Mouse (Mus musculus) cerebellum, postnatal 25 days (tissue): Measurements from ENCODE around the gene Emid1.
A peak's percentile ranks its signal among the peaks of the same experiment; 100 is the strongest.

ENCODE experiments used
- DNase-seq, 2 experiments: peaks; one replicate each; pipeline ENCODE4 v3.0.0; 2021; ENCODE audit warnings: mixed read lengths in 2 of 2

The Emid1 gene

DNA sequence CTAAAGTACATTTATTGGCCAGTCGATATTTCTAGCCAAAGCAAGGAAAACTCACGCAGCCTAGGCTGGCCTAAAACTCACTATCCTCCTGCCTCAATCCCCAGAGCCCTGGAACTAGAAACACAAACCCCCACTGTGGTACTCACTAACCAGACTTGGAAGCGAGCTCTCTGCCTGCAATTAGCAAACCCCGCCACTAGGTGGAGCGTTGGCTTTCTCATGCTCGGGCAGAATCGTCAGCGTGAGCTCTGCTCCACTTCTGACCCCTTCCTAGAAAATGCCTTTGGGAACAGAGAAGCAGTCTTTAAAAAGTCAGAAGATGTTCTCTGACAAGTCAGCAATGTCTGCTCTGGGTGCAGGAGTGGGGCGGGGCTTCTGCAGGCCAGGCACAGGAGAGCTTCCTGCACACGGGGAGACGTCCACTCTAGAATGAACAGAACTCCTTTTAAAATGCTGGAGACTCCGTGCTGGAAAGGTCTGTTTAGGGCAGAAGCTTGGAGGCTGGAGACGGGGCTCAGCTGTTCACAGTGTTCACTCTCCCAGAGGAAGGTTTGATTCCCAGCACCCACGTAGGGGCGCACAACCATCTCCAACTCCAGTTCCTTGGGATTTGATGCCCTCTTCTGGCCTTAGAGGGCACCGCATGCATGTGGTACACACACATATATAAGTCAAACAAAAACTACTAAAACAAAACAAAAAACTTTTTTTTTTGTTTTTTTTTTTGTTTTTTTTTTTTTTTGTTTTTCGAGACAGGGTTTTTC lies 8.8 kb upstream of the Emid1 start:
- peak; percentile 46 to 65 for DNase-seq

DNA sequence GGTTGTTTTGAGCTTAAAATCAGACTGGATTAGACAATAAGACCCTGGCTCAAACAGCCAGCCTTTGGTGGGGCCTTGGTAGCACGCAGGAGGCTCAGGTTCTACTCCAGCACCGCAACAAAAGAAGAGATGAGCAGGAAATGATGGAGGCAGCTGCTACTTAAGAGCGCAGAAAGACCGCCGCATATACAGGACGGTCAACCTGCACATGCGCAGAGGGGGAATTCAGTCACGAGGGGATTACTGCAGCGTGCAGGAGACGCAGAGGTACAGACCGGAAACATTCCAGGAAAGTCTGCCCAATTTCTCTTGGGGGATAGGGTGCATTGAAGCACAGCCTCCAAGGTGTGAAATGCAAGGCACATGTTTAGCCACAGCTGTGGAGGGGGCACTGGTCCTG lies 6.0 kb upstream of the Emid1 start:
- DNase-seq = no peak

DNA sequence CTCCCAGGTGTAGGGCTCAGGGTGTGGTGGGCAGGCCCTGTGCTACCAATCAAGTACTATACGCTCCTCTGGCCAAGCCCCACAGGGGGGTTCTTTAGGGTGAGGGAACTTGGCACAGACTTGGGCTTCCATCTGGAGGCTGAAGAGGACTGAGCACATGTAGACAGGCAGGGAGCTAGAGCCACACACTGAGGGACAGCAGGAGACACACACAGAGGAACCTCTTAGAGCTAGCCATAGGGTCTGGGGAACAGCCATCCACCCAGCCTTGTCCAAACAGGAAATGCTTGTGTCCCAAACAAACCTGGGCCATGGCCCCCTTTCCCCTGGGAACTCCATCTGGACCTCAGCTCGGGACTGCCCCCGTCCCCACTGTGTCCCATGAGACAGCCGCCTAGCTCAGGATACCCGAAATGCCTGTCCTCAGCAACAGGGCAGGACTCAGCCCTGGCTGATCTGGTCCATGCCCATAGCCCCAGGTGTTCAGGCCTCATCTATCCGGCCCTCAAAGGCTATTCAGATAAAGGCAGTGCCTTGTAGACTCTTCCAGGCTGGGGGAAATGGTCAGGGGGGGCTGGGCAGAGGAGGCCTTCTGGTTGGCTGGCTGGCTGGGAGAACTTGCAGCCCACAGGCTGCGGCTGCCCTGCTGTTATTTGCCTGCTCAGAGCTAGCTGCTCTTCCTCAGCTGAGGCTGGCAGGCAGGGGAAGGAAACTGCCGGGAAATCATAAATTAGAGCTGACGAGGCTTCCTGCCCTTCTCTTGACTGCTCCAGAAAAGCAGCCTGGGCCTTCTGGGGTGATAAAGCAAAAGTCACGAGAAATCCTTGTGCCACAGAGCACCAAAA lies 3.1 kb upstream of the Emid1 start:
- peak; percentile 65 to 70 for DNase-seq

DNA sequence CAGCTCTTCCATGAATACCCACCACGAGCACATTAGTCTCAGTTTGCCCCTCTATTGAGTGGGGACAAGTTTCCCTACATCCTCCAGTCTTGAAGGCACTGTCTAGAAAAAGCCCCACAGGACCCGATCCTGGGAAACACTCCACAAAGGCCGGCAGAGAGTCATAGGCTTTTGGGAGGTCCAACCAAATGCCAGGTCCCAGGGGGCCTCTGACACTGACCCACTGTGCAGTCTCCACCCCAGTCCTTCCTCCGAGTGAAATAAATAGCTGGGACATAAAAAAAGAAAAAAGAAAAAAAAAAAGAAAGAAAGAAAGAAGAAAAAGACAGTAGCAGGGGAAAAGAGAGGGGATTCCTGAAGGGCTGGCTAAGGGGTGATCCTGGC lies 818 bp downstream of the Emid1 start:
- no peak for DNase-seq

DNA sequence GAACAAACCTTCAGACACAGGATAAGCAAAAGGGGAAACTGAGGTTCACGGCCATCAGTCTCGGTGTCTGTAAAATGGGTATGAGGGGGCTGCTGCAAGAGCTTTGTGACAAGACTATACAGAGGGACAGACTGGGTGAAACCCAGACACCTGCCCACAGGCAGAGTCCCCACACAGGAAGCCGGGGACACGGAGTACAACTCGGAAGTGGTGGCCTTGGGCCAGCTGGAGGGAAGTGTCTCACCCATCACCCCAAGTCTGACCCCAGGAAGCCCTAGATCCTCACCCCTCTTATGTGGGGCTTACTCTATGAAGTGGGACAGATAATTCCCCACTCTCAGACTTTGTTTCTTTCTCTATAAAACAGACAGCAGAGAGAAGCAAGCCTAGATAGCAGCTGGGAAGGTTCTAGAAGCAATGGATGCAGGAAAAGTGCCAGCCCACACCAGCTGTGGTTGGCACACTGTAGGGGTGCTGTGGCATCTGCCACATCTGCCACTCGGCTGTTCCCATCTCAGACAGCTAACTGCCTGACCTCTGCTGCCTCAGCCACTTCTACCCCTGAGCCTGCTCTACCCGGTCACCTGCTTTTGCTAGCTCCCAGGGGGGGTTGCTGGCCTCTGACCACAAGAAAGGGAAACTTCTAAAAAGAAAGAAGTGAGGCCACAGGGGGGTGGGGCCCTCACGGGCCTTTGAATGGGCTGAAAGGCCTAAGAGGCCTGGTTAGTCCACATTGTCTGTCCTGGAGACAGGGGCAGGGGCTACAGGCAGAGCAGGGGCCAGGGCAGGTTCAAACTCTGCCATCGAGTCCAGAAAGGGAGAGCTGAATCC lies 1.4 kb downstream of the Emid1 start:
- DNase-seq = no peak

DNA sequence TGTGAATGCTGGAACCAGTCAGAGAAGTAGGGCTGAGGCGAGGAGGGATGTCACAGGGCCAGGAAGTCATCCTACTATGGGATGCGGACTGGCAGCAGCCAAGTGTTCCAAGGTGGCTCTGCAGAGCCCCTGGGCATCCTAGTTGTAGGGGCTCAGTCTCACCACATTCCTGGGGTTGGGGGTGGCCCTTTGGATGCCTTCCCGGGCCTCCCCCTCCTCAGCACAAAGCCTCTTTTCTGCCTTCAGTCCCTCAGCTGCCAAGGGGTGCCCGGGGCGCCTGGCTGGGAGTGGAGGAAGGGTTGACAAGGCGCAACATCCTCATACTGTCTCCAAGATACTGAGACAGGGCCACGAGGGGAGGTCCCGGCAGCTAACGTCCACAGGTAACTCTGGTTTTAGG lies 2.1 kb downstream of the Emid1 start:
- DNase-seq = no peak

DNA sequence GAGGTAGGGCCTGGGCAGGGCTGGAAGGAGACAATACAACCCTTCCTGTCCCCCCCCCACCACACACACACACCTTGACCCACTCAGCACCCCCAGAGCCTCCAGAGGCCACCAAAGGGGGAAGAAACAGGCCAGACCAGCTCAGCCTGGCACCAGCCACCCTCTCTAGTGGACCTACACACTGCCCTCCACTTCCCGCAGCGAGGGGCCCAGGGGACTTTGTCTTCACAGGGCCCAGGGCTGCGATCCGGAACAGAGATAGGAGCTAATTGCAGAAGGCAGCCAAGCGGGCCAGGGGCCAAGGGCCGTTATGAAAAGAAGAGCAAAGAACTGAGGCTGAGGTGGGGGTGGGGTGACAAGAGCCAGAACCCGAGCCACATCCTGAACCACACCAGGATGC lies 2.8 kb downstream of the Emid1 start:
- no peak for DNase-seq

DNA sequence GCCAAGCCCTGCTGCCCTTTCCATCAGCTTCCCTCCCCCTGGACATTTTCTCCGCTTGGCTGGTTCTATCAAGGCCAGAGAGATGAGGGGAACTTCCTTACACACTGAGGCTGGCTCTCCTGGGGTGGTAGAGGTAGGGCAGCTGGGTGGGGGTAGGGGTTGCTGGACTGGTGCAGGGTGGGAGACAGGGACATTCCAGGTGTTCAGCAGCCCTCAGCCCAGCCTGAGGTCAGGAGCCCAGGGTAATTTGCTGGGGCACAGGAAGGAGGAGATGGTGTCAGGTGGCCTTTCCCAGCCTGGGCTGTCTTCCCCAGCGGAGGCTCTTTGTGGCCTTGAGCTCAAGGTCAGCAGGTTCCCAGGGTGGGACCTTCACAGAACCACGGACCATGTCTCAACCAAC lies 6.5 kb downstream of the Emid1 start:
- DNase-seq = no peak

DNA sequence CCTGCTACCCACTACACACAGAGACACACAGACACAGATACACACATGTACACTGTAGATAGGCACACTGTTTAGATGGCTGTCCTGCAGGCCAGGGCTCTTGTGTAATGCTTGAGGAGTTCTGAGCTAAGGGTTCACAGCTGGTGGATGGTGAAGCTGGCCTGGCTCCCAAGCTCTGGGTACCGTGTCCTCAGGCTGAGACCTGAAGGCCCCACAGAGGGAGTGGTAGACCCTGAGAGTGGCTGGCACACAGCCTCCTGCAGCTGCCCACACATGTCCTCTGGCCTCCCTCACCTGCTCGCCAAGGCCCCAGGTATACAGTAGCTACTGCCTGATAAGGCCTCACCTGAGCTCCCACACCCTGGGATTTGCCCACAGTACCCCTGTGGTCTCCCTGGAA lies 10.1 kb downstream of the Emid1 start:
- DNase-seq = no peak

DNA sequence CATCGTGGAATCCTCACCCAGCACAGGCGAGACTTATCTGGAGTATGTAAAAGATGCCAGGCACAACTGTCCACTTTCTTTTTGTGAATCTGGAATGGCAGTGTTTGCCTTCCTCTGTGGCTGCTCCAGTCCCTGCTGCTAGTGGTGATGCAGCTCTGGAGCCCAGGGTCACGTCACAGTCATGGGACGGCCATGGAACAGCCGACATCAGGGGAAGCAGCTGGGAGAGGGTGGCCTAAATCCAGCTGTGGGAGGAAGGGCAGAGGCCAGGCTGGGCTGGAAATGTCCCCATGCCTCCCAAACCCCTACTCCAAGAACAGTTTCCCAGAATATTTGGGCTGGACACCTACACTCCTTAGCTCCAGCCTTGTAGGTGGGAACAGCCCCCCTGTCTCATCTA lies 10.8 kb downstream of the Emid1 start:
- no peak for DNase-seq

DNA sequence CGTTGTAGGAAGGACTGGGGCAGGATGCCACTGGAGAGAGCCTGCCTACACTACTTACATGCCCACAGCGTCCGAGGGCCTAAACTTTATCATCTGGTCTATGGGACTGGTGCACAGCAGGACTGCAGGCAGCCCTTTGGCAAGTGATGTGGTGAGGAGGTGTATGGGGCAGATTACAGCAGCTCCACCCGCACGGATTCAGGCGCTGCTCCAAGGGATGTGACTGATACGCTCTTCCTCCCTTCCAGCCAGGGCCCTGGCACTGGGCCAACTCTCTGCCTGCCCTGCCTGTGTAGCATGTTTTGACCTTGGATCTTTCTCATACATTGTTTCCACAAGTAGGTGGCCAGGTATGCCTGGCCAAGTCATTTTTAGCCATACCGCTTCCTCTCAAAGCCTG lies 11.4 kb downstream of the Emid1 start:
- peak; percentile 71 to 84 for DNase-seq

DNA sequence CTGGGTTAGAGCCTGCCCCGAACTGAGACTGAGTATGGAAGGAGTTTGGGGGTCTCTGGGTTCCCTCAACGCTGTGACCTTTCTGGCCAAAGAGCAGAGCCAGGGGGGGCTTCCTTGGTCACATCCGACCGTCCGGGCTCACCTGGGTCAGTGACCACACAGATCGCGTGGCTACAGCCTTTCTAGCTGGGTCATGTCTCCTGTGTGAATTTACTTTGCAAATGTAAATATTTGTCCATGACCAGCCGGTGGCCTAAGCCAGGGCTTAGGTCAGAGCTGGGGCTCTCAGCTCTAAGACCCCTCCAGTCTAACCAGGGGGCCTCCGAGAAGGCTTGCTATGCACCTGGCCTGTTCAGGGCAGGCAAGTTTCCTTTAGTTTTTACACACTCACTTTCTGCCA lies 12.7 kb downstream of the Emid1 start:
- DNase-seq = no peak

DNA sequence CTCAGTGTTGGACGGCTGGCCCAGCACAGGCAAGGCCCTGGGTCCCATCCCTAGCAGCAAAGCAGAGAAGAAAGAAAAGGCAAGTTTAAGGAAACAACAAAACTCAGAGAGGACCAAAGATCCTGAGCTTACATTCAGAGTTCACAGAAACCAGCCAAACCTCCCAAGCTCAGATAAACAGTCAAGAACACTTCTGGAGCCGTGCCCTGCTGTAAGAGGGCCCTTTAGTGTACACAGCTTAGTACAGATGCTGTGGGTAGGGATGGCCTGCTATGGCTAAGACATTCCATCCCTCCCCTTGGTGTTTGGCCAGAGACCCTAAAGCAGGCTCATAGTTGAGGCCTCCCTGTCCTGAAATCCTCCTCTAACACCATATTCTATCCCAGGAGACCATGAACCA lies 13.4 kb downstream of the Emid1 start:
- no peak for DNase-seq

DNA sequence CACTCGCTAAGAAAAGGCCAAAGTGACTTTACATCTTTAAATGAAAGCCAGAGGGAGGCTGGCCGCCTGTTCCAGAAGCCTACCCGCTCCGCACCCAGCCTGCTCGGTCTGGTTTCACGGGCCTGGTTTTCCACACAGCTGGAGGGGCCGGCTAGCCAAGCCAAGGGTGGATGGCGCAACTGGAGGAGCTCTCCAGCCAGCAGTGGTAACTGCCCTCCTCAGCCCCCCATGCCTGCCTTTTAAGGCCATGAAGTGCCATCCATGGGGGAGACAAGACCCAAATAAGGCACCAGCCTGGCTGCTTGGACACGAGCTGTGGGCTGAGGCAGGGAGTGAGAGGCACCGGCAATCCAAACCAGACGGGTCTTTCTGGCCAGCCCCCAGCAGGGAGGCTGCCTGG lies 16.1 kb downstream of the Emid1 start:
- no peak for DNase-seq

DNA sequence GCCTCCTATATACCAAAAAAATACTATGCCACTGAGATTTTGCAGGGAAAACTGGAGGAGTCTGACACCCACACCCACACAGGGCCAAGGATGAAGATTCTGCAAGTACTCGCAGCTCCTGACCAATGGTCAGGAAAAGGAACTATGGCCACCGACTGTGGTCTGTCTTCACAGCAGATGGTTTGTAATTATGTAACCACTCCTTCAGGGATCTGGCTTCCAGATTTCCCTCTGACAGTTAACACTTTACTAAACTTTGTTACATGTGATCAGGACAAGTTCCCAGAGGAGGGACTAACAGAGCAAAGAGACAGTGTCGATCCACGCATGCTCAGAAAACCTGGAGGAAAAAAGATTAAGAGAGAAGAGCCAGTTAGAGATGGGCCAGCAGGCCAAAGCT lies 19.3 kb downstream of the Emid1 start:
- no peak for DNase-seq

DNA sequence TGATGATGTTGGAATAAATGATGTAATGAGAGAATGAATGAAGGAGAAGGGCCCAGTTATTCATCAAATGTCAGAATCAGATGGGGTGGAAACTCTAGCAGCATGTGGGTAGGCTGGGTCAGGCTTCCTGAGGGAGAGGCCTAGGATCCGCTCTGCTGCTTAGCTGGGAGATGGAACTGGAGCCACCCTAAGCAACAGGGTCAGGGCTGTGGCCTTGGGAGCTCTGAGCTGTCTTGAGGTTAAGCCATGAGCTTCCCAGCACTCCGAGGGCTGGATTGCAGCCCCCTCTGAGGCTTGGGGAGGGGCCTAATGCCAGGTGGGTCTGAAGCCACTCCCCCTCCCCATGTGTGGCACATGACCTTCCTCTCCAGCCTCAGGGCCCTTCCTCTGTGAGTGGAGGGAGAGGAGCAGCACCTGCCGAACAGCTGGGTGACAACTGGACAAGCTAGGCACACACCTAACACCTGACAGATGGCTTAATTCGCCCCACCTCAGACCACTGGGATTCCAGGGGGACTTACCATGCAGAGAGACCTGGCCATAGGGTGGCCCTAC lies 21.9 kb downstream of the Emid1 start:
- DNase-seq = no peak

DNA sequence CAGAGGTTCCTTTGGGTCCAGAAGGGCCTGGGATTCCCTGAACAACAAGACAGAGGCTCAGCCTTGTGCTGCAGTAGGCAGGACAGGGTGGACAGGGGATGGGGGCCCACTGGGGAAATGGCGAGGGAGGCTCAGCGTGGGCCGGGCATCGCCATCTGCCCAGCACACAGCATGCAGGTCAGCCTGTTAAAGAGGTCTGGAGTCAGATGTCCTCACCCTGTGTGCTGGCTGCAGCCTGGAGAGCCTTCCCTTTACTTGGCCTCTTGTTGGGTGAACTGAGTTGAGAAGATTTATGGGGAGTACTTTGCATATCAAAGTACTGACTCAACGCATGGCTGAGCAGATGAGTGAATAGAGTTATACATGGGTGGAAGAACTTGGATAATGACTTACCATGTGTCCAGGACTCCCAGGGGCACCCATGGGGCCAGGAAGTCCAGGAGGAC lies 23.0 kb downstream of the Emid1 start:
- DNase-seq = peak; percentile 59 to 64

DNA sequence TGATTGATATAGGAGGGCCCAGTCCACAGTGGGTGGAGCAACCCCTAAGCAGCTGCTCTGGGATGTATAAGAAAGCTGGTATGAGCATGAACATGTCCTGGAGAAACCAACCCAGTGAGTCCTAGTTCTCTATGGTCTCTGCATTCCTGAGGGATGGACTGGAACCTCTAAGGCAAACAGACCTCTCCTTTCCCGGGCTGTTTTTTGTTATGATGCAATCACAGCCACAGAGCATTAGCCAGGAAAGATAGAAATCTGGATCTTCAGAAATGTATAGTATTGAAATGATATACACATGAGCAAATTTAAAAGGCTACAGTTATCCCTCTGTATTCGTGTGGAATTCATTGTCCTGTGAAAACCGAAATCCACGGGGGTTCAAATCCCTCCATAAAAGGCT lies 26.3 kb downstream of the Emid1 start:
- no peak for DNase-seq

DNA sequence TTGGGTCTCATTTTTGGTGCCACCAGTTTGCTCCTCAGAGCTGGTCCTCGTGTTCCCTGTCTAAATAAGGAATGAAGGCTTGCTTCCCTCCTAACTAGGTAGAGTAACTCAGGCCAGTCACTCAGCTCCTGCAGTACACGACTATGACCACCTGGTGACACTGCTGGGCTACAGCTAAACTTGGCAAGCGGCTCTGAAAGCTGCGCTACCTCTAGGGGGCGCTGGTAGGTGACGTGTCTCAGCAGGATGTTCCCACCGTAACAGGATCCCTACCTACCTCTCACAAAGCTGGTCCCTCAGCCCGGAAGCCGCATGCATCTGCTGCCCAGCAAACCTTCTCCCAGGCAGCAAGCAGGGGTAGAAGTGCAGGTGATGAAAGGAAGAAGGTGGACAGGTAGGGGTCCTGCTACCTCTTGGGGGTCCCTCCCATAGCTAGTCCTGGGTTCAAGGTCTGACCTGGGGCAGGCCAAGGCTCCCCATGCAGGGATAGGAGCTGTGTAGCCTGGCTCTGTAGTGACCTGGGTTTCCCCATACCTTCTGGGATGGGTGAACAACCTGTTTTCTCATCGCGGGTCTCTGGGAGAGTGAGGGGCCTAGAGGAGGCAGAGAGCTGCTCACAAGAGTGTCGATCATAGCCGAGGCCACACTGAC lies 37.0 kb downstream of the Emid1 start:
- peak; percentile 85 to 91 for DNase-seq

DNA sequence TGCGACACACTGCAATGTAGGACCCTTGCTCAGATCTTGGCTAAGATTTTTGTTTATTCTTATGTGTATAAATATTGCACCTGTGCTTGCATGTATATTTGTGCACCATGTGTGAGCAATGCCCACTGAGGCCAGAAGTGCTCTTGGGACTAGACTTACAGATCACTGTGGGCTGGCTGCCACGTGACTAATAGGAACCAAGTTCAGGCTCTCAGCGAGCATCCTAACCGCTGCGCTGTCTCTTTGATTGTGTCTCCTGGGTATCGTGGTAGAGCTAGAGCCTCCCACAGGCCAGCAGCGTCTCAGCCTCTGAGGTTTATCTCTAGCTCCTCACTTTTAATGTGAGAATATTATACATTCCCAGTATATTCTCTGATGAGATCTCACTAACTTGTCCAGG lies 38.4 kb downstream of the Emid1 start:
- no peak for DNase-seq

DNA sequence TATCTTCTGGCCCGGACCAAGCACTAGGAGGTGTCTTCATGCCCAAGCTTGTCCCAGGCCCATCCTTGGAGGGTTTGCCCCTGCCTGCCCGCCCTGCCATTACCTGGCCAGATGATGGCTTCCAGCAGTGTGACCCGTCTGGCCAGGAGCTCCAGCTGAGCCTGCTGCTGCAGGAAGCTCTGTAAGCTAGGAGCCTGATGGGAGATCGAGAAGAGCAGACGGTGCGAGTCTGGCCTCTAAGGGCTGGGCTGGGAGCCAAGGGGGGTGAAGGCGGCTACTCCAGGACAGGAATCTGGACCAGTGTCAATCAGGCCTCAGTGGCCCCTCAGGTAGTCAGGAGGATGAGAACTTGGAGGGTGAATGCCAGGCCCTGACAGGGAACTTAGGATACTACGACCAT lies 42.6 kb downstream of the Emid1 start:
- DNase-seq = no peak

DNA sequence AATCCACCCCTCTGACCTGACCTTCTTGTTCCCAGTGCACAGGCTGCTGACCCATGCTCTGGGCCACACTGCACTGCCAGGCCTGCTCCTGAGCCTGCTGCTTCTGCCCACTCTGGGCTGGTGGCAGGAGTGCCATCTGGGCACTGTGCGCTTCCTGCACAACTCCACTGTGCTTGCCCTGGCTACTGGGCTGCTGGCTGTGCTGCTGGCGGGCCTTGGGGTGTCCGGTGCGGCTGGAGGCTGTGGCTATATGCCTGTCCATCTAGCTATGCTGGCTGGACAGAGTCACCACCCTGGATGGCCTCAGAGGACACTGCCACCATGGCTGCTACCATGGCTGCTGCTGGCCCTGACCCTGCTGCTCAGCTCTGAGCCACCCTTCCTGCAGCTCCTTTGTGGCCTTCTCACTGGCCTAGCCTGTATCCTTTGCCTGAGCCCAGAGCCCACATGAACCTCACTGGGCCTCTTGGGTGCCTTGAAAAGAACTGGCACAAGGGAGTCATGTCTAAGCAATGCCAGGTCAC lies 48.0 kb downstream of the Emid1 start:
- DNase-seq = no peak
